Mouse (Mus musculus) CH12.LX (cell line): ENCODE measurements at regions not wholly inside any gene's neighbourhood (a gene's known extent, or its start where the extent isn't known, plus 50 kb on each side); places are given as distances from the start of the nearest gene placed in this dataset.

Experiments used
- DNase-seq: peaks from one replicate; pipeline ENCODE4 v3.0.0-alpha.2; 2013; ENCODE audit errors: extremely low read depth
- H3K27ac ChIP-seq: 2 replicates; pipeline ENCODE4 v1.5.1; 2012; ENCODE audit warnings: low read depth, mild to moderate bottlenecking, control low read depth, moderate library complexity; ENCODE audit not compliant: insufficient read depth
- H3K27me3 ChIP-seq: replicated peaks from 2 replicates; pipeline ENCODE3; 2012; ENCODE audit warnings: inconsistent platforms
- H3K36me3 ChIP-seq, 2 experiments: replicated peaks in 1 of 2; 2 replicates each; pipeline versions ENCODE3 to v1.6.1; 2012; ENCODE audit warnings: inconsistent platforms in 1 of 2, low read length in 1 of 2, mild to moderate bottlenecking in 1 of 2, mixed read lengths in 1 of 2, moderate library complexity in 1 of 2; ENCODE audit not compliant: control insufficient read depth in 1 of 2, insufficient read depth in 1 of 2
- H3K4me1 ChIP-seq, 2 experiments: 2 replicates each; pipeline ENCODE4 v1.6.1; 2012; ENCODE audit warnings: inconsistent platforms in 1 of 2, moderate library complexity in 1 of 2; ENCODE audit not compliant: insufficient read depth in 2 of 2, control insufficient read depth in 1 of 2
- H3K4me2 ChIP-seq: 2 replicates; pipeline ENCODE4 v1.6.1; 2012; ENCODE audit warnings: low read depth, mild to moderate bottlenecking, control low read depth; ENCODE audit not compliant: poor library complexity, insufficient read depth, severe bottlenecking
- H3K4me3 ChIP-seq, 3 experiments: fragments of 150-350 bp in 1 of 3; sonication (generic) in 1 of 3; replicated peaks in 1 of 3; 2 replicates each; pipeline versions ENCODE3 to v1.5.1; 2011 to 2012; ENCODE audit warnings: low read depth in 2 of 3, low read length in 2 of 3, mild to moderate bottlenecking in 2 of 3, moderate library complexity in 2 of 3, control low read depth in 1 of 3, improper control_type of control experiment in 1 of 3, inconsistent platforms in 1 of 3, mixed read lengths in 1 of 3; ENCODE audit not compliant: poor library complexity in 1 of 3
- H3K79me2 ChIP-seq: replicated peaks from 2 replicates; pipeline ENCODE4 v1.6.1; 2012; ENCODE audit warnings: mild to moderate bottlenecking, moderate library complexity; ENCODE audit not compliant: control insufficient read depth, poor library complexity, insufficient read depth, severe bottlenecking; ENCODE audit errors: extremely low read depth
- H3K9ac ChIP-seq: 2 replicates; pipeline ENCODE4 v1.6.1; 2012; ENCODE audit warnings: low read depth, mild to moderate bottlenecking, control low read depth, moderate library complexity; ENCODE audit not compliant: insufficient read depth
- H3K9me3 ChIP-seq: replicated peaks from 2 replicates; pipeline ENCODE3; 2012; ENCODE audit warnings: low read length, inconsistent platforms, mixed read lengths
- CHD1 ChIP-seq: IDR thresholded peaks from 2 replicates; pipeline ENCODE4 v1.6.1; 2012; ENCODE audit warnings: low read depth, low read length, improper control_type of control experiment, inconsistent platforms
- CHD2 ChIP-seq: IDR thresholded peaks from 2 replicates; pipeline ENCODE4 v1.6.1; 2011; ENCODE audit warnings: low read length, improper control_type of control experiment
- ELF1 ChIP-seq: IDR thresholded peaks from 2 replicates; pipeline ENCODE4 v1.6.1; 2014; ENCODE audit warnings: low read depth, mild to moderate bottlenecking, inconsistent platforms, low read length, improper control_type of control experiment
- EP300 ChIP-seq: IDR thresholded peaks from 2 replicates; pipeline ENCODE4 v1.6.1; 2011; ENCODE audit warnings: low read length, improper control_type of control experiment
- ETS1 ChIP-seq: conservative IDR thresholded peaks from 2 replicates; pipeline ENCODE4 v1.6.1; 2012; ENCODE audit warnings: low read depth, mild to moderate bottlenecking, inconsistent platforms, low read length, improper control_type of control experiment, moderate library complexity
- GABPA ChIP-seq: IDR thresholded peaks from 2 replicates; pipeline ENCODE4 v1.6.1; 2012; ENCODE audit warnings: low read depth, low read length, improper control_type of control experiment, inconsistent platforms; ENCODE audit not compliant: insufficient replicate concordance
- HCFC1 ChIP-seq: IDR thresholded peaks from 2 replicates; pipeline ENCODE4 v1.6.1; 2012; ENCODE audit warnings: low read depth, mild to moderate bottlenecking, inconsistent platforms, low read length, improper control_type of control experiment
- IRF4 ChIP-seq: IDR thresholded peaks from 2 replicates; pipeline ENCODE4 v1.6.1; 2014; ENCODE audit warnings: low read depth, mild to moderate bottlenecking, inconsistent platforms, low read length, improper control_type of control experiment
- JUN ChIP-seq: IDR thresholded peaks from 2 replicates; pipeline ENCODE4 v1.6.1; 2011; ENCODE audit warnings: low read depth, mild to moderate bottlenecking, low read length, improper control_type of control experiment, moderate library complexity; ENCODE audit not compliant: insufficient read depth
- MAFK ChIP-seq: IDR thresholded peaks from 2 replicates; pipeline ENCODE4 v1.6.1; 2011; ENCODE audit warnings: low read length, improper control_type of control experiment; ENCODE audit not compliant: insufficient replicate concordance
- MAX ChIP-seq: IDR thresholded peaks from 2 replicates; pipeline ENCODE4 v1.6.1; 2011; ENCODE audit warnings: low read length, improper control_type of control experiment
- MAZ ChIP-seq: IDR thresholded peaks from 2 replicates; pipeline ENCODE4 v1.6.1; 2012; ENCODE audit warnings: low read depth, mild to moderate bottlenecking, inconsistent platforms, low read length, improper control_type of control experiment, moderate library complexity
- MYC ChIP-seq: IDR thresholded peaks from 2 replicates; pipeline ENCODE4 v1.6.1; 2011; ENCODE audit warnings: low read depth, mild to moderate bottlenecking, improper control_type of control experiment, low read length
- NELFE ChIP-seq: IDR thresholded peaks from 2 replicates; pipeline ENCODE4 v1.6.1; 2011; ENCODE audit warnings: low read depth, low read length, improper control_type of control experiment
- NRF1 ChIP-seq: IDR thresholded peaks from 2 replicates; pipeline ENCODE4 v1.6.1; 2014; ENCODE audit warnings: low read depth, mild to moderate bottlenecking, inconsistent platforms, low read length, improper control_type of control experiment, moderate library complexity
- POLR2A ChIP-seq: IDR thresholded peaks from 2 replicates; pipeline ENCODE4 v1.6.1; 2011; ENCODE audit warnings: low read depth, mild to moderate bottlenecking, improper control_type of control experiment, low read length
- POLR2AphosphoS2 ChIP-seq: IDR thresholded peaks from 2 replicates; pipeline ENCODE4 v1.6.1; 2011; ENCODE audit warnings: low read depth, low read length, improper control_type of control experiment
- SIN3A ChIP-seq: IDR thresholded peaks from 2 replicates; pipeline ENCODE4 v1.6.1; 2012; ENCODE audit warnings: low read length, improper control_type of control experiment, inconsistent platforms
- TCF12 ChIP-seq: IDR thresholded peaks from 2 replicates; pipeline ENCODE4 v1.6.1; 2014; ENCODE audit warnings: low read depth, mild to moderate bottlenecking, inconsistent platforms, low read length, improper control_type of control experiment
- USF1 ChIP-seq: IDR thresholded peaks from 2 replicates; pipeline ENCODE4 v1.6.1; 2014; ENCODE audit warnings: low read depth, mild to moderate bottlenecking, inconsistent platforms, low read length, improper control_type of control experiment
- USF2 ChIP-seq: conservative IDR thresholded peaks from 2 replicates; pipeline ENCODE4 v1.6.1; 2011; ENCODE audit warnings: low read depth, low read length, improper control_type of control experiment
- ZC3H11A ChIP-seq: IDR thresholded peaks from 2 replicates; pipeline ENCODE4 v1.6.1; 2012; ENCODE audit warnings: low read depth, mild to moderate bottlenecking, inconsistent platforms, low read length, improper control_type of control experiment
- ZNF384 ChIP-seq: IDR thresholded peaks from 2 replicates; pipeline ENCODE4 v1.6.1; 2012; ENCODE audit warnings: low read depth, low read length, improper control_type of control experiment, inconsistent platforms
- dilution Hi-C: fragments of 300-500 bp; cut with MboI; formaldehyde crosslinking; loops from 2 replicates; pipeline ENCODE4 v1.14.3; 2020; ENCODE audit warnings: low sequenced_read_pairs; ENCODE audit not compliant: extremely low pct_unique_long_range_greater_than_20kb, extremely low pct_ligation_motif_present
- in situ Hi-C: fragments of 300-500 bp; cut with MboI; formaldehyde crosslinking; loops from 3 replicates; pipeline ENCODE4 v1.14.3; 2019; ENCODE audit warnings: low sequenced_read_pairs, low pct_ligation_motif_present, low pct_unique_long_range_greater_than_20kb, mixed read lengths

DNA sequence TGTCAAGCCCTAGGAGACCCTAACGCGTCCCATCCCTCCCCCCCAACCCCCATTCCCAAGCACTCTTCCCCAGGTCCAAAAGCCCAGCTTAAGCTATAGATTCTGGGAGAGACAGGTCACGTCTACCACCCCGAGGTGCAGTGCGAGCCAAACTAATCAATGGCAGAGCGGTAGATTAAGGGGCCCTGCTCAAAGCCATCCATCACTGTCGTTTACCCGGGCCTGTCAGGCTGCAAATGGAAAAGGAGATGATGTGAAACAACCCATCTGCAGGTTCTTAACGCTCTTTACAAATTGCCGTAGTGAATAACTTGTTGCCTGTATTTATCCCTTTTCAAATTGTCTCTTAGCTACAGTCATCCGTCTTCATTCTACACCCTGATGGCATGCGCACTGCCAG, 126.2 kb upstream of the Nectin1 start:
- H3K27me3 ChIP-seq, result peaks cover 100% of the 10 kb centered on the region
- H3K36me3 ChIP-seq, result no peaks in the 10 kb centered on the region
- H3K27ac ChIP-seq, result no peak overlapping the region
- TF ChIP-seq ZC3H11A, result no peak
- TF ChIP-seq GABPA, result no peak
- no peak for TF ChIP-seq HCFC1
- TF ChIP-seq MYC, result no peak
- TF ChIP-seq JUN, result no peak
- no peak for TF ChIP-seq MAFK
- TF ChIP-seq NELFE, result no peak
- TF ChIP-seq USF2, result no peak
- TF ChIP-seq USF1, result no peak
- TF ChIP-seq ZNF384, result no peak
- no peak for TF ChIP-seq ETS1
- no peak for DNase-seq
- no peaks in the 10 kb centered on the region for H3K79me2 ChIP-seq
- in situ Hi-C loops, result no loop called here
- H3K4me1 ChIP-seq, result no peaks in the 10 kb centered on the region
- dilution Hi-C loops, result no loop called here
- no peaks in the 10 kb centered on the region for H3K9me3 ChIP-seq
- H3K4me3 ChIP-seq, result no peak overlapping the region
- H3K9ac ChIP-seq, result no peak overlapping the region
- no peak overlapping the region for H3K4me2 ChIP-seq

DNA sequence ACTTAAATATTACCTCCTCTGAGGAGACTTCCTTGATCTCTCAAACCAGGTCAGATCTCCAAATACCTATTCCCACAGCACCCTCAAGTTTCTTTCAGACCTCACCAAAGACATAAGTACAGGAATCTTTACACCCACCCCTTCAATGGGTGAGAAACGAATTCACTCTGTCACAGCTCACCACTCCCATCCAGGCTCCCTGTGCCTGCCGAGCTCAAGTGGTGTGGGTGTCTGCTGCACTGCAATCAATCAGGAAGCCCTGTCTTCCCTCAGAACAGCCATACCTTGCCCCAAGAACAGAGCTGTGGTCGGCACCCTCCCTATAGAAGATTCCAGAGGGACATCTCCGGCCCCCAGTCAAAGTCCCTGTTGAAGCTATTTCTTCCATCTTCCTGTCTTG, 116.2 kb upstream of the Nectin1 start:
- no peaks in the 10 kb centered on the region for H3K9me3 ChIP-seq
- H3K79me2 ChIP-seq, result no peaks in the 10 kb centered on the region
- H3K4me2 ChIP-seq, result no peak overlapping the region
- no peak overlapping the region for H3K9ac ChIP-seq
- H3K36me3 ChIP-seq, result no peaks in the 10 kb centered on the region
- in situ Hi-C loops (no loop called here), dilution Hi-C loops (no loop called here)
- H3K27me3 ChIP-seq, result peaks cover 83% of the 10 kb centered on the region
- TF ChIP-seq NRF1 (no peak), POLR2AphosphoS2 (no peak), SIN3A (no peak), EP300 (no peak), ELF1 (no peak), MAZ (no peak), MAX (no peak), GABPA (no peak), MYC (no peak), POLR2A (no peak), CHD1 (no peak), ZNF384 (no peak), IRF4 (no peak), TCF12 (no peak), CHD2 (no peak)
- DNase-seq, result no peak
- no peaks in the 10 kb centered on the region for H3K4me1 ChIP-seq
- no peak overlapping the region for H3K27ac ChIP-seq
- H3K4me3 ChIP-seq, result no peak overlapping the region
